Mouse (Mus musculus) lung, postnatal 14 days (tissue): ENCODE data around the gene Efna5.

Source experiments
- DNase-seq: peaks from one replicate; pipeline ENCODE4 v3.0.0; 2021

Gene Efna5

GRCm38 (mm10) chr17:62646836-62647235 is 234.3 kb downstream of the Efna5 start:
- no peak for DNase-seq

DNA sequence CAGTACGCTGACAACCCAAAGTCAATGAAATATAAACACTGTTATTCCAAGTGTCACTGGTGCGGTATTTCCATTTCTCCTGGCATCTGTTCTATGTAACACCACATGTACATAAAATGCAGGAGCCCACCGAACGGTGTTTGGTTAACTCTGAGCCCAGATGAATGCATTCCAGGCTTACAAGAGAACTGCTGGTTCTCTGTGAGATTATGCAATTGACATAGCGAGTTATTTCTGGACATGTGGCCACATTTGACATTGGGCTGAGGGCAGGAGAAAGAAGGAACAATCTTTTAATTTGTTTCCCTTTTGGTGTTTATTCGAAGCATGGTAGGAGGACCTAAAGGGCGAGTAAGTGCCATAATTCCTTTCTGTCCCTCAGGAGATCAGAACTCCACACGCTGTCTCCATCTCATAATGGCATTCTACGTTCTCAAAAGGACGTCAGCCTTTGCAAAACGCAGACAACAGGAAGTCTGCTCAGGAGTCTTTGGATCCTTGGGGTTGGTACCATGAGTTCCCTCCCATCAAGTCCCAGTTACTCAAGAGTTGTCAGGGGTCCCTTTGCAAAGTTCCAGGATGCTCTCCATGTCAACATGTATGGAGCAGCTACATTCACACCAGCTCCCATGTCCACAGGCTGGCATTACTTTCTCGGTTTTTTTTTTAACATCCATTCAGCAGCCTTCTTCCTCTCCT is 238.5 kb downstream of the Efna5 start:
- peak; percentile 4 for DNase-seq

- no peak for DNase-seq
Observed at GRCm38 (mm10) chr17:62640654-62641053, 240.5 kb downstream of the Efna5 start.

- no peak for DNase-seq
Observed at GRCm38 (mm10) chr17:62636896-62637295, 244.2 kb downstream of the Efna5 start.

DNA sequence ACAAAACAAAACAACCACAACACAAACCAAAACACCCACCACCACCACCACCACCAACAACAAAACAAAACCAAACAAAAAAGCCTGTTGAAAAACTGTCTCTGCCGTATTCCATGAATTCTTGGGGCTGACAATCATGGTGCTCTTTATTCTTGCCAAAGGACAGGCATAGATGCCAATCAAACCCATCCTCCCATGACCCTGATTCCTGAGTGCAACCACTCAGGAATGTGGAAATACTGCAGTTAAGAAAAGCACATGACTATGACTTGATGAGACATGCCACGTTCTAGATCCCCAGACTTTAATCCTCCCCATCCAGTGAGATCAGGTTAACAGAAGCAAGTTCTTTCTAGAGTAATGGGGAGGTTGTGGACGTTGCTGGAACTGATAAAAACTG is 246.2 kb downstream of the Efna5 start:
- no peak for DNase-seq

GRCm38 (mm10) chr17:62628474-62628873 is 252.6 kb downstream of the Efna5 start:
- no peak for DNase-seq

- no peak for DNase-seq
Observed at GRCm38 (mm10) chr17:62627508-62627907, 253.6 kb downstream of the Efna5 start.

GRCm38 (mm10) chr17:62625646-62626020 is 255.5 kb downstream of the Efna5 start:
- no peak for DNase-seq

DNA sequence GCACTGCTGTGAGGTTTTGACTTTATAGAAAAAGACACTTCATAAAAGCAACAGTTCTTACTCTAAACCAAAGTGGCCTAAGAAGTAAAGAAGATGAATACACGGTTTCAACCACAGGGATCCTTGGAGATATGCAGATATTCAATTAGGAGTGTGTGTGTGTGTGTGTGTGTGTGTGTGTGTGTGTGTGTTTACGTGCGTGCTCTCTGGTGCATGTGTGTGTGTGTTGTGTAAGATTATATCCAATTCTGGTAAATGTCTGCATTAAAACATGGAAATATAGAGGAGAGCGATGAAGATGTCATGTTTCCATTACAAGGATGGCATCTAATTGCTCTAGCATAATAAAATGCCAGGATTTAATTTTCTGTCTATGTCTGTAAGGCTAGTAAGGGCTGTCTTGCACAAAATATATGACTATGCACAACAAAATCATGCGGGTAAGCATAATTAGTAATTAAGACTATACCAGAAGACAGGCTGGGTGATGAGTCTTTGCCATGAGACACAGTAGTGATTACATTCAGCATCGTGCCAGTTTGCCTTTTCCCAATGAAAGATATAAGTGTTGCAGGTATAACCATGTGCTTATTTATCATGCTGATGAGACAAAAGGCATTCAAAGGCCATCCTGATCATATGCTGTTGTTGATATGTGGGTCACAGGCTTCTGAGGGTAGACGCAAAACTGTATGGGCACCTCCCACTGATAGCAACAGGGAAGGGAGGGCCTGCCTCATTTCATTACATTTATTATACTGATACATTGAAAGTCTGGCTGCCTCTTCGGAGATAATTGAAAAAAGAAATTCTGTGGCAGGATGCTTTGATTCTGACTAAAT is 256.1 kb downstream of the Efna5 start:
- DNase-seq, result no peak

DNA sequence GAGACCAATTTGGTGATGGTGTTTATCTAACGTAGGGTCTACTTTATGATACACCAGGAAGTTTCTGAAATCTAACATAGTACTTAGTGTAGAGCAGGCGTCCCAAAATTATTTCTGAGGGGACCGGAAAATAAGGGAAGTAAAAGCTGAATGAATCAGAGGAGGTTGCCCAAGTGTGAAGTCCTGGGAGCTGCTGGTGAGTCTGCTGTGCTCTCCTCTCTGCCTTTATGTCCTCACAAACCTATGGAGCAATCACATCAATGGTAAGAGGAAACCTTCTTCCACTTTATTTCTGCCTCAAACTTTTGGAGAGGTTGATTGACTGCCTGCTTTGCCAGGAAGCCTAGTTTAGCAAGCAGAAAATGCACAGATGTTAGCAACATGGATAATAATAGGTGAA is 257.9 kb downstream of the Efna5 start:
- no peak for DNase-seq

DNA sequence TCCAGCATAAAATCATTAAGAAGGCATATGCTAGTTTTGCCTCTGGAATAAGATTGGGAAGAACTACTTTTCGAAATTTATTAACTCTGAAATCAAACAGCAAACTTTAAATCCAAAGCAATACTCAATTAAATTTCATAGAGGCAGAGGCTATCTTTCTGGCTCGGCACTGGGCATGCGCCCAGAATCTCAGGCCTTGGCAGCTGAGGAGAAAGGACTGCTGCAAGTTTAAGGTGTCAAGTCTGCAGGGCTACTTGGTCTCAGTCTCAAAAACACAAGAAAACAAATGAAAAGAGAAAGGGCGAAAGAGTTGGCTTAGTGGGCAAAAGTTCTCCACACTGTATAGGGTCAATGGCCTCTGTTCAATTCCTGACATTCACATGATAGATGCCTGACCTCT is 258.6 kb downstream of the Efna5 start:
- DNase-seq, result no peak

GRCm38 (mm10) chr17:62615159-62615558 is 266.0 kb downstream of the Efna5 start:
- no peak for DNase-seq

GRCm38 (mm10) chr17:62614708-62615107 is 266.4 kb downstream of the Efna5 start:
- DNase-seq, result no peak

- no peak for DNase-seq
Observed at GRCm38 (mm10) chr17:62614237-62614636, 266.9 kb downstream of the Efna5 start.

DNA sequence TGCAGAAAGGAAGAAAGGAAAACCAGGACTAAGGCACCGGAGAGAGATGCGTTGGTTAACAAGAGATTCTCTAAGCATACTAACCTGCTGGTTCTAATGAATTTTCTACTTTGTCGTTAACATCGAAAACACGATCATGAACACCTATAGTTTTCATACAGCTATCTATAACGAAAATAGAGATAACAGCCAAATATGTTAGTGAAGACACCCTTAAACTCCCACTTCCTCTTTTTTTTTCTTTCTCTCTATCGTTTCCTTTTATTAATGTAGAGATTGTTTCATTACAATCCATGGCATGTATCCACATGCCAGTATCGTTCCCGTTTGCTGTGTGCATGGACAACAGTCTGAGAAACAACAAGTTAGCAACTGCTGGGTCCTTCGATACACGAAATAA is 267.9 kb downstream of the Efna5 start:
- DNase-seq, result no peak

- DNase-seq, result no peak
Observed at GRCm38 (mm10) chr17:62608145-62608544, 273.0 kb downstream of the Efna5 start.

- no peak for DNase-seq
Observed at GRCm38 (mm10) chr17:62607304-62607914, 273.7 kb downstream of the Efna5 start.

- DNase-seq, result no peak
Observed at GRCm38 (mm10) chr17:62606681-62607080, 274.4 kb downstream of the Efna5 start.

DNA sequence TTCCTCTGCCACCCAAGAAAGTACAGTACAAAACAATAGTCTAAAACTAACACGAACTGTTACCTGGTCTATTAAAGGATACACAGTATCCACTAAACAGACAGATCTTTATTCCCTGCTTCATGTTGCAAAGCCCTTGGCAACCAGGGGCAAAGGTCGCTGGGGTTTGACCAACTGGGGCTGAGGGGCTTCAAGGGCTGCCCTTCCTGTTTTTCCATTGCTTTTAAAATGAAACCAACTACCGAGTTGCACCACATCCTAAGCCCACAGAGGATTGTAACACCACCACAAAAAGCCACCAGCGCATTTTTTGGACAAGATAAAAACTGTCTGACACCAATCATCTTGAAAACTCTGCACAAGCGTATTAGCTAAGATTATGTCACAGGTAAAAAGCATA is 276.8 kb downstream of the Efna5 start:
- DNase-seq, result no peak

DNA sequence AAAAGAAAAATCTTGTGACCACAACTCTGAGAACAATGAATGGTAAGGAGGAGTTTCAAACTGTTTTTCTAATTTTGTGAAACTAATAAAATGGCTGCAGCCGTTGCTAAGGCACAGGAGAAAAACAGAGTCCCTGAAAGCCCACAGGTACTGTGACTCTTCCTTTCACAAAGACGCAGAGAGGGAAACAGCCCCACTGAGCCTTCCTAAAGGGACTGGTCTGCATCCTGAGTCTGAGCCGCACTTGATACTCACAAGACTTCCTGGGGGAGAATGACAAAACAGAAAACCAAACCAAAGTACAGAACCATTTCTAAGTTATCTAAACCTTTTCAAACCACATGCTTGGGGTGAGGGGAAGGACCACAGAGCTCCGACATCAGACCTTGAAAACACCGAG is 277.5 kb downstream of the Efna5 start:
- no peak for DNase-seq

GRCm38 (mm10) chr17:62598716-62599490 is 282.2 kb downstream of the Efna5 start:
- DNase-seq, result no peak

DNA sequence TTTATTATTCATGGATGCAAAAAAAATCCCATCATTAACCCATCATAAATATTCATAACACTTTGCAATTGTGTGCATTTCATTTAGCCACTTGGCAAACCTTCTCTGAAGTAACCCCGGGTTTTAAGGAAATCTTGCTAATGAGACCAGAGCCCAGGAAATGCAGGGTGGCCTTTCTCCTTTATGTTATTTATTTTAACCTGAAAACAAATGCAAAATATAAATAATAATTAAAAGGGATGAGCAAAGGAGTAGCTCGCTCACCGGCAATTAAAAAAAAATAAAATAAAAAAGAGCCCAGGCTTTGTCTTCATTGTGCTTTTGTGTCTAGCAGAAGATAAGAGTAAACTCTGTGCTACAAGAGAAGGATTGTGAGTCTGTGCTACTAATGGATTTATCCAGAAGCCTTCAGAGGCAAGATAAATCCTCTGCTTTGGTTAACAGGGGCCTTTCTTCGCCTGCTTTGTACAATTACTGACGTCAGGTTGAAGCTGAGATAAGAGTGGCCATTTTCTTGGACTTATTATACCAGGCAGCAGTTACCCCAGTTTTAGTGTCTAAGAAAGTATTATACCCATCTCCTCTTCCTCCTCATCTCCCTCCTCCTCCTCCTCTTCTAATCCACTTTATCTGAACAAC is 288.6 kb downstream of the Efna5 start:
- DNase-seq, result no peak
